Mouse (Mus musculus) heart, postnatal 4 days (tissue): ENCODE measurements around the gene Ppp4r2. TPM values are rescaled to one million over a fixed set of nuclear protein-coding genes. Genes with fewer than 3 reads are reported as not detected.
"Not testable (repeated sequence)": the region's sequence is repeated elsewhere in the genome, so short reads cannot be mapped to it uniquely, and the experiment has no call there.

Experiments used
- DNase-seq: peaks from one replicate; pipeline ENCODE4 v3.0.0; 2021
- total RNA-seq, 2 experiments: library from RNA; stranded (reverse); gene quantifications; 2 replicates each; pipeline ENCODE4 v1.2.3; 2021

The Ppp4r2 gene
- total RNA-seq, 2 experiments from 2014 or later = 64.9 to 66.8 TPM

DNA sequence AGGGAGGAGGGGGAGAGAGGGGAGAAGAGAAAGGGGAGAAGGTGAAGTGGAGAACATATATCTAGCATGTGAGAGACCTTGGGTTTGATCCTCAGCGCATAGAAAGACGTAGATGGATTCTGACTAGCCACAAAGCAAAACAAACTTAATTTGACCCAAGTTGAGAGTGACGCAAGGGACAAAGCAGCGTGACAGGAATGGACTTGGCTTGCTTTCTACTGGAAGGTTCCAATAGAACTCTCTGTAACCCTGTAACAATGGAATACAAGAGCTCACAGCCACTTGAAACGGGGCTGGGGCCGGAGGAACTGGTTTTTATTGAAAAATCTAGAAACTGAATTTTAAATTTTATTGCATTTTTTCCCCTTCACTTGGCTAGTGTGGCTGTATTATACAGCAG is 1.7 kb upstream of the Ppp4r2 start:
- no peak for DNase-seq

- peak; percentile 59 for DNase-seq
These were observed 524 bp downstream of the Ppp4r2 start for GRCm38 (mm10) chr6:100833811-100834481.

- DNase-seq = no peak
These were observed 1.2 kb downstream of the Ppp4r2 start for GRCm38 (mm10) chr6:100834489-100835160.

DNA sequence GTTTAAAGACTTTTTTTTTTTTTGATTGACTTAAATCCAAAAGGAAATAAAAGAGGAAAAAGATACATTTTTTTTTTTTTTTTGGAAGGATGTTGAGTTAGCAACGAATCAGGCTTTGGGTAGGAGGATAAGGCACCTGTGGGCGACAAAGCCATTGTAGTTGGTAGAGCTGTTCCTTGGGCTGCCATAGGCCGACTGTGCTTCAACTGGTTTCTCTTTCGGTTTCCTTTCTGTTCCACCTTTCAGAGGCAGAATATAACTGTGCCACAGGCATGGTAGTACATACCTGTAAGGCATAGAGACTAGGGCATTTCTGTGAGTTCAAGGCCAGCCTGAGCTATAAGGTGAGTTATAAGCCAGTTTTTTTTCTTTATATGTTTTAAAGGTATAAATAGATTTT is 11.6 kb downstream of the Ppp4r2 start:
- DNase-seq = no peak

- no peak for DNase-seq
These were observed 13.8 kb downstream of the Ppp4r2 start for GRCm38 (mm10) chr6:100847264-100847663.

DNA sequence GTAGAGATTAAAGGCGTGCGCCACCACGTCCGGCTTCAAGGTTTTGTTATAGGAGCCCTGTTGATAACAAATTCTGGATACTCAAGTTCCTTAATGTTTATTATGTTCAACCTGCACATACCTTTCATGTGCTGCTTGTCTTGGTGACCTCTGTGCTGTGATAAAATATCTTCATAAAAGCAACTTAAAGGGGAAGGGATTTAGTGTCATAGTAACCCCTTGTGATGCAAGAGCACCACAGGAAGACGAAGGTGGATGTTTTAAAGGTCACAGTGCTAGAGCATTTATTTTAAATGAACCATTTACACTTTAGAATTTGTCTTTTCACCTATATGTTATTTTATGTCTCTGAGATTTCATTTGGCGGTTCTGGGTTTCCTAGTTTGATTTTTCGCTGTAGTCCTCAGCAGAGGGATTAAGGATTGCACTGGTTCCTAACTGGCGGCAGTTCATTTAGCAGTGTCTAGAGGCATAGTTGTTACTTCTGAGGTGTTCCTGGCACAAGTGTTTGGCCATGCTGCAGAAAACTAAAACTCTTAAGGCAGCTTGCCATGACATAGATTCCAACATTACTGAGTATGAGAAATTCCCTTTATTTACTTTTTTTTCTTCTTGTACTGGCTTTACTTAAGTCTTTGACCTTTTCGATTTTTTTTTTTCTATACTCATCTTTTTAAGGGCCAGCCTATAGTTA is 15.4 kb downstream of the Ppp4r2 start:
- DNase-seq = no peak

DNA sequence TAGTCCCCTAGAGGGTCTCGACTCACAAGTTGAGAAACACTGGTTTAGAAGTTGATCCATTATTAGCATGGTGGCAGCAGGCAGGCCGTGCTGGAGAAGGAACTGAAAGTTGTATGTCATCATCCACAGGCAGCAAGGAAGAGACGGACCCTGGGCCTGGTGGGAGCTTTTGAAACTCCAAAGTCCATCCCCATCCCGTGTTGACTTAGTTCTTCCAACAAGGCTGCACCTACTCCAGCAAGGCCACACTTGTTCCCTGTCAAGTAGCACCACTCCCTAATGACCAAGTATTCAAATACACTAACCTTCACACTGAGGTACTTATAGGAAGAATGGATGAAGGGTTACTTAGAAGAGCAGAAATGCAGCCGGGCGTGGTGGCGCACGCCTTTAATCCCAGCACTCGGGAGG is 17.3 kb downstream of the Ppp4r2 start:
- DNase-seq = no peak

- no peak for DNase-seq
These were observed 17.7 kb downstream of the Ppp4r2 start for GRCm38 (mm10) chr6:100851083-100851482.

DNA sequence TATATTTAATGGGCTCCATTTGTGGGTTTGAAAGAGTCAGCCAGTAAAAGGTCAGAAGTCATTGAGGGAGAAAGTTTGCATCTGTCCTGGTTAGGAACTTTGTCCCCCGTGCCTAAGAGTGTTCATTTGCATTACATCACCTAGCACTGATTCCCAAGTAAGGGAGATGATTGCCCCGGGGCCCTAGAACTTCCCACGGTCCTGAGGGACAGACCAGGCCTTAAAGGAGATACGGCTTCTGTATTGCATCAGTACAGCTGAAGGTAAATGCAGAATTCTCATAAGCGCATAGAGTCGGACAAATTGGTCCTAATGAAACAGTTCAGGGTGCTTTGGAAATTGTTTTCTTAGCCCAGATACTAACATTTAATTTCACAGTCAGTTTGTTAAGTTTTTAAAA is 31.9 kb downstream of the Ppp4r2 start:
- DNase-seq = no peak

DNA sequence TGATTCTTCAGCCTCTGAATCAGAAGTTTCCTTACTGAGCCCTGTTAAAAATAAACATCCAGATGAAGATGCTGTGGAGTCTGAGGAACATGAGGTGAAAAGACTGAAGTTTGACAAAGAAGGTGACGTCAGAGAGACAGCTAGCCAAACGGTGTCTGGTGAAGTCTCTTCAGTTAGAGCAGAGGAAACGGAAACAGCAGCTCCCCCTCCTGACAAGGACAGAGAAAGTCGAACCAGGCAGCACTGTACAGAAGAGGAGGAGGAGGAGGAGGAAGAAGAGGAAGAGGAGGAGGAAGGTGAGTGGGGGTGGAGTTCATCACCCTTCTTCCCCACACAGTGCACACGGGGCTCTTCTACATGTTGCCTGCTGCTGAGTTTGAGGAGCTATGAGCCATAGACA is 32.4 kb downstream of the Ppp4r2 start:
- DNase-seq = not testable (repeated sequence)

GRCm38 (mm10) chr6:100866246-100866645 is 32.8 kb downstream of the Ppp4r2 start:
- not testable (repeated sequence) for DNase-seq

DNA sequence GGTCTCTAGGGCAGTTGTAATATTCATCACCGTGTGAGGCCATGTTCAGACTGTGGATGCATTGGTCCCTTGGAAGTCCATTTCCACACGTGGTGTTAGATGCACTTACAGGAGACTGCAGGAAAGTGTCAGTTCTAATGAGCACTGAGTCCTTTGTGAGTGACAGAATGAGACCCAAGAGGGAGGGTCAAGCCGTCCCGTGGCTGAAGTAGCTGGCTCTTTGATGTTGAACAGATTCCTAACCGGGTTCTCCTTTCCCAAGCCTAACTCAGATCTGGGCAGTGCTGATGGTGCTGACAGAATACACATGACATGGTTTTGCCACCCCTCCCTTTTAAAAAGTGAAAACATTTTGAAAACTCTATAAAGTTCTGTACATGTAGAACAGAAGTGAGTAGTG is 35.4 kb downstream of the Ppp4r2 start:
- no peak for DNase-seq

DNA sequence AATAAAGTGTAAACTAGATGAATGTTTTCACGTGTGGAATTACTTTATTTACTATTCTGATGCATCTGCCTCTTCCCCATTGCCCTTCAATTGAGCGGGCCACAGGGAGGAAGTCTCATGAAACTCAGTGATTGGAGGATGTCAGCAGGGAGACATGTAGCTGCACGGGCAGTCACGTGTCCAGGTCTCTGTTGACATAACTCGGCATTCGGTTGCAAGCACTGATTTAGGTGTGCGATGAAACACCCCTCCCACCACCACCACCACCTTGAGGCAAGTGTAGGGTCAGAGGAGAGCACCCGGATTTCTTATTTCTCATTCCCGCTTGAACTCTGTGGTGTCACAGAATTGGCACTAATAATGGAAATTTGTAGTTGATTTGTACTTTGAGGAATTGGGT is 36.5 kb downstream of the Ppp4r2 start:
- DNase-seq = no peak

- no peak for DNase-seq
These were observed 39.8 kb downstream of the Ppp4r2 start for GRCm38 (mm10) chr6:100873191-100873590.

- peak; percentile 75 for DNase-seq
These were observed 42.6 kb downstream of the Ppp4r2 start for GRCm38 (mm10) chr6:100875862-100876623.

- no peak for DNase-seq
These were observed 43.2 kb downstream of the Ppp4r2 start for GRCm38 (mm10) chr6:100876624-100877017.

DNA sequence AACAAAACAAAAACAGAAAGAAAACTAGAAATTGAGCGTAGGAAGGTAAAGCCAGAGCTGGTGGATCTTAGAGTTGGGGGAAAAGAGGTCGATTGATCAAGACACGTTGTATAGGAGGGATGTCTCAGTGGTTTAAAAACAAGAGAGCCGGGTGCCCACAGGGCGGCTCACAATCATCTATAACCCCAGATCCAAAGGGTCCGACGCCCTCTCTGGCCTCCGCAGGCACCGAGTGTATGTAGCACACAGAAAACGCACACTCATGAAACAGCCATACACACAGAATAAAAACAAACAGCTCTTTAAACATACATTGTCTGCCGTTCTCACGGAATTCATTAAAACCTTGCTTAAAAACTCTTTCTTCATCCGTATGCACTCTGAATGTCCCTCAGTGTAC is 45.1 kb downstream of the Ppp4r2 start:
- no peak for DNase-seq

DNA sequence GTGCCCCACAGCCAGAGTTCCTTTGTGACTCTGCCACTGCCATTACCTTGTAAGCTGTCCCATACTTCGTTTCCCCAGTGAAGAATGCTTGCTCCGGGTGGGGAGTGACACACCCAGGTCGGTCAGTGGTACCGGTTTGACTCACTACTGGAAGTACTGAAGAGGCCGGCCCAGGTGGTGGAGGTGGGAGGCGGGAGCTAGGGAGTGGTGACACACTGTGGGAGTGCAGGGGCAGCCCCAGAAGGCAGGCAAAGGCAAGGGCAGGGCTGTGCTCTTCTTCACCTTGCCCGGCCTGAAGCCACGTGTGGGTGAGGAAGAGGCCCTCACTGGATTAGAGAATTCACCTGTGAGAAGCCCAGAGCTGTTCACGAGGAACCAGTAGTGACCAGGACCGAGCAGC is 46.2 kb downstream of the Ppp4r2 start:
- no peak for DNase-seq

DNA sequence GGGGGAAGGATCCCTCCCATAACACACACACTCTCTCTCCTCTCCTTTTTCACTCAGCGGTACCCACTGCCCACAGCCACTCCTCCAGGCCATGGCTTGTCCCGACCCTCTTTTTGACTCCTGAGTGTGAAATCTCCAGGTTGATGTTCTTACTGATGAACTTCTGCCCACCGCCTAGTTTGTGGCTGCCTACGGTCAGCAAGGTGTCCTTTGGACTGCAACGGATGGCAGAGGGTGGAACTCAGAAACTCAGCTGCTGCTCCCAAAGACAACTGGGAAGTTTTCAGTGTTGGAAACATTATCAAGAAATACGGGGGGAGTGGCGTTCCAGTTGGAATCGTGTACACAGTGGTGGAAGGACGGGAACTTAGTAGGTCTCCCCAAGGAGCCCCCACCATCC is 48.2 kb downstream of the Ppp4r2 start:
- DNase-seq = no peak

DNA sequence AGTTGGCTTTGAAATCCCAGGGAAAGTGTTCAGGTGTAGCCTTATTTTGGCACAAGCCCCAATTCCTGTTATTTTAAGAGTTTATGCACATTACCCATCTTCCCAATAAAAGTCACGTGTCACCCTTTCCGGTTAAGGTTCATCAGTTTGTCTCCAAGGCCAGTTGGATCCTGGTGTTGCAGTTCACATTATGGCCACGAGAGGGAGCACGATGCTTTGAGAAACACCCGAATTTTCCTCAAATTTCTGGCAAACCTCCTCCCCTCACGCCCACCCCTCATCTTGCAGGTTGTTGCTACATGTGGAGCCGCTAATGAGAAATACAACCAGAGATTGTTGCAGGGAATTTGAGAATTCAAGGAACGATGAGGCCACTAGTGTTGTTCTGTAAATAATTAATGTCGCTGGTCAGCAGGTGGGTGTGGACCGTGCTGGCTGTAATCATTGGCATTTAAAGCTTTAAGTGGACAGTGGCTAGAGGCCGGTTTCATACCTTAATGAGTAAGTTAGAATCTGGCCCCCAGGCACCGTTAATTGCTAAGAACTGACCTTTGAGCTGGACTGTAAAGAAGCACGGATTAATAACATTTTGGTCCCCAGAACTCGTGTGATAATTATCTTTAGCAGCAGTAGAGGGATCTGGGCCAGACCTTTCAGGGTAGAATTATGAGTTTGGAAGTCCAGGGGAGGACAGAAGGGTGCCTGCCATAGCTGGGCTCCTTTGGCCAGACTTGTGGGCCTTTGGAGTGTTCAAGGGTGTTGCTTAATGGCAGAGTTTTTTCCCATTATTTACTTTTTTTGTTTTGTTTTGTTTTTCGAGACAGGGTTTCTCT is 49.2 kb downstream of the Ppp4r2 start:
- DNase-seq = peak; percentile 78

DNA sequence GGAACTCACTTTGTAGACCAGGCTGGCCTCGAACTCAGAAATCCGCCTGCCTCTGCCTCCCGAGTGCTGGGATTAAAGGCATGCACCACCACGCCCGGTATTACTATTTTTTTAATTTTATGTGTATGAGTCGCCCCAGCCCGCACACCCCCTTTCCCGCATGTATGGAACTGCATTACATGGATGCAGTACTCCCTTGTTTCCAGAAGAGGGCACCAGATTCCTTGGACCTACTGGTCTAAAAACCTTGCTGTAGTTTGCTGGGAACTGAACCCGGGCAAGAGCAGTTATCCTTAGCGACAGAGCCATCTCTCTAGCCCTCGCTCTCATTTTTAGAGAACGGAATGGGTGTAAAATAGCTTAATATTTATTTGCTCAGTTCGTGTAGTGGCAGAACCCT is 49.8 kb downstream of the Ppp4r2 start:
- peak; percentile 27 for DNase-seq

- no peak for DNase-seq
These were observed 51.3 kb downstream of the Ppp4r2 start for GRCm38 (mm10) chr6:100884594-100885225.
